Comparison of ENCODE assay signal across 26 mouse cellular contexts in the genomic region with DNA sequence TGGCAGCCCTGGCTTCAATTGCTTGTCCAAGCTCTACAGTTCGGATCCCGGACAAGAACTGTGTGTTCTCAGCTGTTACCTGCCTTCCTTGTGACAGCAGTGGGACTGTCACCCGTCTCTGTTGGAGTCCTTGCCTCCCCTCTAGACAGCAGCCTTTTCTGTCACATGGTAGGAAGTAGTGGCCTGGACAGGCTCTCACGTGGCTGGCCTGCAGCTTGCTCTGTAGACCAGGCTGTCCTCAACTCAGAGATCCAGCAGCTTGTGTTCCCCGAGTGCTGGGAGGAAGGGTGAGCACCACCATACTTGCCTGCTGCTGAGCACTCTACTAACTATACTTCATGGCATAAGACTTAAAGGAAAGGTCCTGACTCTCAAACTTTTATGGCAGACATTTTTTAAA. TPM values are rescaled to one million over a fixed set of nuclear protein-coding genes. Genes with fewer than 3 reads are reported as not detected.
A peak's percentile ranks its signal among the peaks of the same experiment; 100 is the strongest.
DNase-seq lines count a peak whose midpoint lies in the region; ATAC-seq and TF ChIP-seq lines count a peak whose summit lies in the region.
"Had no signal": no experiment of that assay in that cellular context is flagged by ENCODE, and none has a peak within 500 bp of the region (broad histone marks: within the 10 kb centered on the region; RNA-seq: fewer than 3 reads in every experiment).

No protein-coding gene starts in this region.

- H3K27me3 ChIP-seq in hindbrain, embryonic 15.5 days, result no peaks in the 10 kb centered on the region
- H3K27me3 ChIP-seq in hindbrain, postnatal 0 days (ENCODE audit: insufficient read depth, low read length), result no peaks in the 10 kb centered on the region
- no peaks in the 10 kb centered on the region for H3K27me3 ChIP-seq in midbrain, embryonic 11.5 days (ENCODE audit: control insufficient read depth, insufficient read depth, low read length)
- H3K27me3 ChIP-seq in midbrain, embryonic 16.5 days (ENCODE audit: control insufficient read depth, insufficient read depth, low read depth, low read length), result no peaks in the 10 kb centered on the region
- H3K27me3 ChIP-seq: embryonic facial prominence, embryonic 15.5 days; heart, embryonic 15.5 days had no signal

- ATAC-seq in cerebellum, adult (ENCODE audit: insufficient number of reproducible peaks, low FRiP score, low TSS enrichment), result 0 out of 2 replicates have a peak, but pooled peaks have one; percentile 43
- ATAC-seq in hindbrain, embryonic 15.5 days (ENCODE audit: low FRiP score, low read depth), result 0 out of 2 replicates have a peak, but pooled peaks have one; percentile 19
- no peak for ATAC-seq in hindbrain, postnatal 0 days
- no peak for ATAC-seq in midbrain, embryonic 11.5 days (ENCODE audit: low FRiP score)
- ATAC-seq in midbrain, embryonic 16.5 days, result no peak
- ATAC-seq: CD4-positive, CD25-positive, alpha-beta regulatory T cell, adult 4 months; forebrain, embryonic 16.5 days; inflammation-experienced regulatory T-cells, adult 6 months; intestine, postnatal 0 days had no signal

- no peak for DNase-seq in cerebellum, adult 18-20 months
- no peak for DNase-seq in hindbrain, postnatal 0 days (ENCODE audit: low spot score)
- peak; percentile 53 for DNase-seq in midbrain, embryonic 11.5 days (ENCODE audit: low spot score, missing footprints)
- DNase-seq in urinary bladder, postnatal 4 days (ENCODE audit: low spot score in 2 of 2), result no peak
- DNase-seq: adrenal gland, adult 8-10 months; adrenal gland, postnatal 36 days; B cell, adult 2 months; cerebellum, adult 11-12 months; cerebellum, adult 9-11 months; cerebellum, postnatal 36 days; embryo, embryonic 11 days; heart, adult 2 months had no signal

- no peak overlapping the region for H3K4me2 ChIP-seq in hindbrain, embryonic 15.5 days
- no peak overlapping the region for H3K4me2 ChIP-seq in hindbrain, postnatal 0 days (ENCODE audit: low read depth, low read length)
- no peak overlapping the region for H3K4me2 ChIP-seq in midbrain, embryonic 11.5 days
- H3K4me2 ChIP-seq in midbrain, embryonic 16.5 days (ENCODE audit: low read length), result no peak overlapping the region
- H3K4me2 ChIP-seq: embryonic facial prominence, embryonic 15.5 days; heart, embryonic 11.5 days; heart, embryonic 15.5 days; hindbrain, embryonic 14.5 days had no signal

- H3K27ac ChIP-seq in hindbrain, embryonic 15.5 days (replicated peaks), result no peak overlapping the region
- H3K27ac ChIP-seq in hindbrain, postnatal 0 days, result no peak overlapping the region
- H3K27ac ChIP-seq in midbrain, embryonic 11.5 days (ENCODE audit: low read depth, low read length), result no peak overlapping the region
- H3K27ac ChIP-seq in midbrain, embryonic 16.5 days (ENCODE audit: low read length), result no peak overlapping the region
- H3K27ac ChIP-seq: embryonic facial prominence, embryonic 15.5 days; heart, adult 2 months; heart, embryonic 15.5 days; hindbrain, embryonic 10.5 days; hindbrain, embryonic 14.5 days had no signal

- no peak for TF ChIP-seq CTCF in hindbrain, postnatal 0 days (IDR thresholded peaks at IDR 0.05; ENCODE audit: low read depth)

- H3K4me3 ChIP-seq in hindbrain, embryonic 15.5 days, result no peak overlapping the region
- H3K4me3 ChIP-seq in hindbrain, postnatal 0 days (ENCODE audit: low read length), result no peak overlapping the region
- no peak overlapping the region for H3K4me3 ChIP-seq in midbrain, embryonic 11.5 days (ENCODE audit: low read depth, low read length)
- no peak overlapping the region for H3K4me3 ChIP-seq in midbrain, embryonic 16.5 days (ENCODE audit: low read depth, low read length)
- H3K4me3 ChIP-seq: embryonic facial prominence, embryonic 15.5 days; erythroblast, embryonic 14.5 days; heart, adult 2 months; heart, embryonic 15.5 days; hindbrain, embryonic 10.5 days had no signal

- H3K4me1 ChIP-seq in hindbrain, embryonic 15.5 days (replicated peaks), result peaks cover 11% of the 10 kb centered on the region; the same call in 1 of the 2 replicates
- H3K4me1 ChIP-seq in hindbrain, postnatal 0 days (ENCODE audit: insufficient read depth, low read length), result peaks cover 5% of the 10 kb centered on the region; the same call in 1 of the 2 replicates
- H3K4me1 ChIP-seq in midbrain, embryonic 11.5 days (ENCODE audit: control insufficient read depth, insufficient read depth, low read length), result no peaks in the 10 kb centered on the region
- peaks cover 7% of the 10 kb centered on the region; the same call in 1 of the 2 replicates for H3K4me1 ChIP-seq in midbrain, embryonic 16.5 days (ENCODE audit: control insufficient read depth, insufficient read depth, low read length)
- H3K4me1 ChIP-seq: embryonic facial prominence, embryonic 15.5 days; hindbrain, embryonic 10.5 days had no signal

- no peak overlapping the region for H3K9ac ChIP-seq in hindbrain, embryonic 15.5 days
- no peak overlapping the region for H3K9ac ChIP-seq in hindbrain, postnatal 0 days (replicated peaks; ENCODE audit: low read length)
- H3K9ac ChIP-seq in midbrain, embryonic 11.5 days (ENCODE audit: low read length), result no peak overlapping the region
- no peak overlapping the region for H3K9ac ChIP-seq in midbrain, embryonic 16.5 days (ENCODE audit: low read depth, low read length)
- H3K9ac ChIP-seq: embryonic facial prominence, embryonic 15.5 days; heart, embryonic 15.5 days; hindbrain, embryonic 14.5 days had no signal

- 79% methylated on average over 5 of the region's 5 CpGs for whole genome bisulfite sequencing in hindbrain, embryonic 15.5 days
- 75% methylated on average over 5 of the region's 5 CpGs for WGBS in hindbrain, postnatal 0 days
- WGBS in midbrain, embryonic 11.5 days, result 75% methylated on average over 5 of the region's 5 CpGs
- 81% methylated on average over 5 of the region's 5 CpGs for WGBS in midbrain, embryonic 16.5 days

- no peaks in the 10 kb centered on the region for H3K36me3 ChIP-seq in hindbrain, embryonic 15.5 days
- no peaks in the 10 kb centered on the region for H3K36me3 ChIP-seq in hindbrain, postnatal 0 days (ENCODE audit: insufficient read depth, low read length)
- no peaks in the 10 kb centered on the region for H3K36me3 ChIP-seq in midbrain, embryonic 11.5 days (ENCODE audit: control insufficient read depth, insufficient read depth, low read length)
- H3K36me3 ChIP-seq in midbrain, embryonic 16.5 days (ENCODE audit: control insufficient read depth, insufficient read depth, low read length), result no peaks in the 10 kb centered on the region
- H3K36me3 ChIP-seq: embryonic facial prominence, embryonic 15.5 days; hindbrain, embryonic 10.5 days had no signal

- H3K9me3 ChIP-seq in hindbrain, embryonic 15.5 days, result no peaks in the 10 kb centered on the region
- no peaks in the 10 kb centered on the region for H3K9me3 ChIP-seq in hindbrain, postnatal 0 days (ENCODE audit: low read length)
- no peaks in the 10 kb centered on the region for H3K9me3 ChIP-seq in midbrain, embryonic 11.5 days (ENCODE audit: control insufficient read depth, low read length)
- no peaks in the 10 kb centered on the region for H3K9me3 ChIP-seq in midbrain, embryonic 16.5 days (replicated peaks; ENCODE audit: control insufficient read depth, low read length, poor library complexity, severe bottlenecking)
- H3K9me3 ChIP-seq: embryonic facial prominence, embryonic 15.5 days; G1E; heart, embryonic 15.5 days; hindbrain, embryonic 10.5 days had no signal

RNA-seq across cellular contexts. Expression of a gene that starts 46.8 kb away (rescaled TPM):
- 4.5 and 5.1 TPM in 2 replicates for polyA plus RNA-seq in hindbrain, embryonic 15.5 days (2015; fragmentation: Nextera tagmentation; extraction: Ambion mirVana)
- 4.3 and 6.8 TPM in 2 replicates for total RNA-seq in hindbrain, postnatal 0 days (2014; rRNA removed)
- polyA plus RNA-seq in hindbrain, postnatal 0 days (2015; fragmentation: Nextera tagmentation; extraction: Ambion mirVana), result 2.2 and 2.8 TPM in 2 replicates
- 7.7 and 9.0 TPM in 2 replicates for polyA plus RNA-seq in midbrain, embryonic 11.5 days (2014; fragmentation: Nextera tagmentation; extraction: Ambion mirVana)
- polyA plus RNA-seq in midbrain, embryonic 16.5 days (2015; fragmentation: Nextera tagmentation; extraction: Ambion mirVana), result 5.6 TPM in 2 replicates
- polyA plus RNA-seq: erythroblast, embryonic 14.5 days had no signal

Comparison
In these comparisons a context has a peak if more than half of its experiments do, and no peak if none do; other contexts are left out.
1. ATAC-seq: peak in cerebellum, adult (single experiment) and hindbrain, embryonic 15.5 days (single experiment); none in hindbrain, postnatal 0 days (single experiment), midbrain, embryonic 11.5 days (single experiment) and midbrain, embryonic 16.5 days (single experiment).